Mouse (Mus musculus): ENCODE data around the gene Hist2h2ac.

DNA sequence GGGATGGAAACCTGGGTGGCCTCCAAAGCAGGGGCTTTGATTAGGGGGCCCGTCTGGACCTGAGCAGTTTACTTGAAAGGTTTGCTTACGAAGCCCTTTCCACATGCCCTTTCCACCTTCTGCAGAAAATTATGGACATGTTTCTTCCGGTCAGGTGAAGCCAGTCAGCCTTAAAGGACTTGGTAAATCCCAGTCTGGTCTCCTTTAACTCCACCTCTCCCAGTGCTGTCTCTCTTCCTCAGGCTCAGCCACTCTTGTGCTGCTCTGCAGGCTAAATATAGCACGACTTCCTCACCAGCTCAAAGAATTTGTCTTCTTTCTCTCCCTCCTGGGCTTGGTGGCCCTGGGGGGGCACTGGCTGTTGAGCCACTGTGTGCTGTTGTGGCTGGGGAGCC is 38.3 kb downstream of the Hist2h2ac start:
- TF ChIP-seq MYOG (IDR thresholded peaks at IDR 0.05; ENCODE audit: control insufficient read depth, extremely low read depth, insufficient read length) (no peak), CTCF (IDR thresholded peaks at IDR 0.05; ENCODE audit: control insufficient read depth, insufficient read depth, insufficient read length) (no peak), USF1 (IDR thresholded peaks at IDR 0.05; ENCODE audit: low read depth) (no peak), MAX (IDR thresholded peaks at IDR 0.05) (no peak)
